Mouse (Mus musculus) lung, postnatal 0 days (tissue): ENCODE results near the gene Alox8. TPM values are rescaled to one million over a fixed set of nuclear protein-coding genes. Genes with fewer than 3 reads are reported as not detected.

Experiments used
- ATAC-seq: fragments of 200-750 bp; cut with Nextera tagmentation; 2 replicates; pipeline ENCODE4 v1.8.0; 2017; ENCODE audit warnings: moderate library complexity
- DNase-seq: peaks from one replicate; pipeline ENCODE4 v3.0.0-alpha.2; 2016; ENCODE audit warnings: low spot score
- H3K27ac ChIP-seq: fragments of 300-500 bp; sonication (generic); 2 replicates; pipeline ENCODE4 v1.5.1; 2014; ENCODE audit warnings: antibody characterized with exemption, mild to moderate bottlenecking, low read length, mixed read lengths
- H3K27me3 ChIP-seq: fragments of 300-500 bp; sonication (generic); replicated peaks from 2 replicates; pipeline ENCODE4 v1.6.1; 2014; ENCODE audit warnings: low read length, mixed read lengths; ENCODE audit not compliant: insufficient read depth
- H3K36me3 ChIP-seq: fragments of 300-500 bp; sonication (generic); 2 replicates; pipeline ENCODE4 v1.6.1; 2014; ENCODE audit warnings: low read length, mixed read lengths; ENCODE audit not compliant: insufficient read depth
- H3K4me1 ChIP-seq: fragments of 300-500 bp; sonication (generic); 2 replicates; pipeline ENCODE4 v1.6.1; 2014; ENCODE audit warnings: antibody characterized with exemption, low read depth, low read length, mixed read lengths; ENCODE audit not compliant: insufficient read depth
- H3K4me2 ChIP-seq: fragments of 300-500 bp; sonication (generic); replicated peaks from 2 replicates; pipeline ENCODE4 v1.6.1; 2014; ENCODE audit warnings: low read depth, mild to moderate bottlenecking, low read length, moderate library complexity, mixed read lengths
- H3K4me3 ChIP-seq: fragments of 300-500 bp; sonication (generic); 2 replicates; pipeline ENCODE4 v1.5.1; 2014; ENCODE audit warnings: low read depth, low read length
- H3K9ac ChIP-seq: fragments of 300-500 bp; sonication (generic); replicated peaks from 2 replicates; pipeline ENCODE4 v1.6.1; 2014; ENCODE audit warnings: low read depth, mild to moderate bottlenecking
- H3K9me3 ChIP-seq: fragments of 300-500 bp; sonication (generic); 2 replicates; pipeline ENCODE4 v1.6.1; 2016; ENCODE audit warnings: low read length, mixed read lengths
- CTCF ChIP-seq: IDR thresholded peaks from 2 replicates; pipeline ENCODE4 v1.5.1; 2016; ENCODE audit warnings: antibody characterized with exemption, mild to moderate bottlenecking
- EP300 ChIP-seq: IDR thresholded peaks from 2 replicates; pipeline ENCODE4 v1.6.1; 2016; ENCODE audit warnings: antibody characterized with exemption, mild to moderate bottlenecking, control low read depth
- WGBS: fragments of 180-500 bp; shearing (Covaris S2); extraction: QIAGEN DNeasy Blood & Tissue Kit; methylation state at CpG from one replicate; pipeline ENCODE4 v1.1.7; 2014; 5-methylcytosine and 5-hydroxymethylcytosine counted together
- polyA plus RNA-seq: library from polyadenylated mRNA; unstranded; fragments of >200 nt; fragmentation: Nextera tagmentation; extraction: Ambion mirVana; gene quantifications from 2 replicates; pipeline ENCODE4 v1.2.1, GENCODE M21; 2015

Gene Alox8
- polyA plus RNA-seq, 1 experiment from 2014 or later, result 0.04 TPM

DNA sequence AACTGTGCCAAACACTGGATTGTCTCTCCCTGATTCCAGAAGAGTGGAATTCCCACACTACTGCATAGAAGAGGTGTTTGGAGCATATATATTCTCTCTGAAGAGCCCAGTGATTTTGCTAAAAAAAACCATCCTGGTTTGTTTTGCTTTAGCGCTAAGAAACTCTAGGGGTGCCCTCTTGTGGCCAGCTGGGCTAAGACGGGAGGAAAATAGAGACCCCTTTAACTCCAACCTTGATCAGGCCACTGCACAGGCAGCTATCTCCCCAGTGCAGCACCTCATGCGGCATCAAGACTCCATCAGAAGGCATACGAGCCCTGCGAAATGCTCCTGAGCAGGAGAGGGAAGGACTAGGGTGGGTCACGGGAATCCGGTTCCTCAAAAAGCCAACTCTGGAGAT, 47.2 kb downstream of the Alox8 start:
- no peaks in the 10 kb centered on the region for H3K36me3 ChIP-seq
- H3K4me2 ChIP-seq, result peak overlapping the region; percentile 25; the same call in 1 of the 2 replicates
- WGBS, result 4% methylated on average over 7 of the region's 7 CpGs
- H3K27ac ChIP-seq, result no peak overlapping the region
- no peak overlapping the region for H3K4me3 ChIP-seq
- no peak for ATAC-seq
- H3K4me1 ChIP-seq, result no peaks in the 10 kb centered on the region
- peak; percentile 73 for TF ChIP-seq CTCF
- no peak for TF ChIP-seq EP300
- peak; percentile 80 for DNase-seq
- H3K9ac ChIP-seq, result no peak overlapping the region
- no peaks in the 10 kb centered on the region for H3K9me3 ChIP-seq
- H3K27me3 ChIP-seq, result no peaks in the 10 kb centered on the region

GRCm38 (mm10) chr11:69149728-69150127, 47.9 kb downstream of the Alox8 start:
- Histone ChIP-seq H3K4me3 (no peak overlapping the region), H3K9me3 (no peaks in the 10 kb centered on the region), H3K4me2 (no peak overlapping the region), H3K4me1 (no peaks in the 10 kb centered on the region), H3K9ac (no peak overlapping the region), H3K36me3 (no peaks in the 10 kb centered on the region), H3K27ac (no peak overlapping the region), H3K27me3 (no peaks in the 10 kb centered on the region)
- ATAC-seq (no peak), DNase-seq (no peak)
- TF ChIP-seq EP300, result no peak
- WGBS, result 59% methylated on average over 6 of the region's 6 CpGs

GRCm38 (mm10) chr11:69148451-69148960, 49.1 kb downstream of the Alox8 start:
- TF ChIP-seq EP300 (no peak), CTCF (no peak)
- no peak overlapping the region for H3K4me3 ChIP-seq
- 87% methylated on average over 5 of the region's 5 CpGs for WGBS
- ATAC-seq (no peak), DNase-seq (no peak)
- H3K27ac ChIP-seq, result no peak overlapping the region
- no peaks in the 10 kb centered on the region for H3K4me1 ChIP-seq
- no peak overlapping the region for H3K9ac ChIP-seq
- no peak overlapping the region for H3K4me2 ChIP-seq
- no peaks in the 10 kb centered on the region for H3K9me3 ChIP-seq
- H3K36me3 ChIP-seq, result no peaks in the 10 kb centered on the region
- H3K27me3 ChIP-seq, result no peaks in the 10 kb centered on the region

GRCm38 (mm10) chr11:69147546-69147945, 50.1 kb downstream of the Alox8 start:
- H3K9ac ChIP-seq, result no peak overlapping the region
- H3K4me1 ChIP-seq, result no peaks in the 10 kb centered on the region
- TF ChIP-seq EP300 (no peak), CTCF (no peak)
- WGBS, result 50% methylated on average over 7 of the region's 7 CpGs
- no peaks in the 10 kb centered on the region for H3K36me3 ChIP-seq
- H3K9me3 ChIP-seq, result no peaks in the 10 kb centered on the region
- H3K27me3 ChIP-seq, result no peaks in the 10 kb centered on the region
- H3K4me3 ChIP-seq, result no peak overlapping the region
- no peak overlapping the region for H3K27ac ChIP-seq
- no peak for DNase-seq
- ATAC-seq, result no peak
- H3K4me2 ChIP-seq, result no peak overlapping the region

GRCm38 (mm10) chr11:69135361-69135760, 62.3 kb downstream of the Alox8 start:
- DNase-seq (no peak), ATAC-seq (no peak)
- H3K9me3 ChIP-seq, result no peaks in the 10 kb centered on the region
- no peak overlapping the region for H3K27ac ChIP-seq
- no peak overlapping the region for H3K9ac ChIP-seq
- no peak overlapping the region for H3K4me3 ChIP-seq
- 95% methylated on average over 6 of the region's 6 CpGs for WGBS
- TF ChIP-seq CTCF (no peak), EP300 (no peak)
- no peaks in the 10 kb centered on the region for H3K27me3 ChIP-seq
- no peaks in the 10 kb centered on the region for H3K36me3 ChIP-seq
- peaks cover 11% of the 10 kb centered on the region for H3K4me1 ChIP-seq
- no peak overlapping the region for H3K4me2 ChIP-seq

DNA sequence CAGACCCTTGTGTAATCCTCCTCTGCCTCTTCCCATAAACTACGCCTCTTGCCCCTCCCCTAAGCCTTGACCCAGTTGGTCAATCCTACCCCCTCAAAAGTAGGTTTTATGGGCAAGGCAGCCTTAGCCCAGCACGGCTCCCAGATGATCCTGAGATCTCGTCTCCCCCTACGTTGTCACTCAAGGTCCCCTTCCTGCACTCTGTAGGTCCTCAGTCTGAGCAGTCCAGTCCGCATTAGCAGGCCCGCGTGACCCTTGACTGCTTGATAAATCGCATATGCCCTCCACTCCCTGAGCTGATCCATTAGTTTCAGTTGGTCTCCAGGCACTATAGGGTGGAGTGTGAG, 63.0 kb downstream of the Alox8 start:
- no peaks in the 10 kb centered on the region for H3K27me3 ChIP-seq
- ATAC-seq (no peak), DNase-seq (no peak)
- TF ChIP-seq EP300, result no peak
- TF ChIP-seq CTCF, result no peak
- no peak overlapping the region for H3K9ac ChIP-seq
- WGBS, result 33% methylated on average over 8 of the region's 8 CpGs
- H3K4me3 ChIP-seq, result peak overlapping the region; percentile 29
- peak overlapping the region; percentile 64 for H3K4me2 ChIP-seq
- no peaks in the 10 kb centered on the region for H3K36me3 ChIP-seq
- no peaks in the 10 kb centered on the region for H3K9me3 ChIP-seq
- H3K4me1 ChIP-seq, result peaks cover 11% of the 10 kb centered on the region
- H3K27ac ChIP-seq, result no peak overlapping the region

Other genes with a start within 250 kb of the Alox8 start
- 24.2 and 30.7 TPM in 2 replicates for gene Arhgef15, start 240.4 kb downstream of the Alox8 start, polyA plus RNA-seq
- gene Slc25a35, start 229.7 kb downstream of the Alox8 start, polyA plus RNA-seq, result 4.3 and 5.5 TPM in 2 replicates
- gene Rangrf, start 222.7 kb downstream of the Alox8 start, polyA plus RNA-seq, result 16.0 and 18.3 TPM in 2 replicates
- gene Pfas, start 189.4 kb downstream of the Alox8 start, polyA plus RNA-seq, result 7.0 and 9.0 TPM in 2 replicates
- 12.2 and 12.3 TPM in 2 replicates for gene Ctc1, start 181.9 kb downstream of the Alox8 start, polyA plus RNA-seq
- 6.5 and 9.1 TPM in 2 replicates for gene Aurkb, start 152.2 kb downstream of the Alox8 start, polyA plus RNA-seq
- 20.1 and 21.9 TPM in 2 replicates for gene Borcs6, start 138.1 kb downstream of the Alox8 start, polyA plus RNA-seq
- 62.9 and 70.0 TPM in 2 replicates for gene Tmem107, start 127.0 kb downstream of the Alox8 start, polyA plus RNA-seq
- gene Vamp2, start 109.4 kb downstream of the Alox8 start, polyA plus RNA-seq, result 45.0 and 50.6 TPM in 2 replicates
- gene Per1, start 102.6 kb downstream of the Alox8 start, polyA plus RNA-seq, result 16.6 and 30.0 TPM in 2 replicates
- gene Hes7, start 77.4 kb downstream of the Alox8 start, polyA plus RNA-seq, result 0.38 and 0.49 TPM in 2 replicates
- 0.42 and 0.50 TPM in 2 replicates for gene 9130213A22Rik, start 75.3 kb downstream of the Alox8 start, polyA plus RNA-seq
- 0.13 and 0.44 TPM in 2 replicates for gene Aloxe3, start 71.9 kb downstream of the Alox8 start, polyA plus RNA-seq
- gene Alox12b, start 40.9 kb downstream of the Alox8 start, polyA plus RNA-seq, result not detected in 2 replicates
- 0.04 TPM in 1 of 2 replicates, not detected in the other for gene Gucy2e, start 39.2 kb upstream of the Alox8 start, polyA plus RNA-seq
- 5.0 and 5.5 TPM in 2 replicates for gene Cntrob, start 125.9 kb upstream of the Alox8 start, polyA plus RNA-seq
- gene Trappc1, start 126.1 kb upstream of the Alox8 start, polyA plus RNA-seq, result 109 TPM in 2 replicates
- gene Kcnab3, start 128.4 kb upstream of the Alox8 start, polyA plus RNA-seq, result 0.86 and 0.93 TPM in 2 replicates
- gene Rnf227, start 142.6 kb upstream of the Alox8 start, polyA plus RNA-seq, result 5.7 and 6.6 TPM in 2 replicates
- gene Chd3, start 171.6 kb upstream of the Alox8 start, polyA plus RNA-seq, result 29.9 and 38.4 TPM in 2 replicates
- gene Naa38, start 197.6 kb upstream of the Alox8 start, polyA plus RNA-seq, result 126 and 142 TPM in 2 replicates
- gene Cyb5d1, start 197.8 kb upstream of the Alox8 start, polyA plus RNA-seq, result 16.3 and 16.5 TPM in 2 replicates
- 96.5 and 101 TPM in 2 replicates for gene Tmem88, start 200.4 kb upstream of the Alox8 start, polyA plus RNA-seq
- gene Kdm6b, start 215.8 kb upstream of the Alox8 start, polyA plus RNA-seq, result 29.4 and 34.9 TPM in 2 replicates